Mouse (Mus musculus) intestine, postnatal 0 days (tissue): ENCODE measurements around the gene Hba-a2. TPM values are rescaled to one million over a fixed set of nuclear protein-coding genes. Genes with fewer than 3 reads are reported as not detected.

Experiments used
- ATAC-seq: fragments of 200-750 bp; cut with Nextera tagmentation; 2 replicates; pipeline ENCODE4 v1.8.0; 2017; ENCODE audit warnings: mild to moderate bottlenecking, moderate TSS enrichment, moderate library complexity
- H3K27ac ChIP-seq: fragments of 300-500 bp; sonication (generic); 2 replicates; pipeline ENCODE4 v1.5.1; 2014; ENCODE audit warnings: mild to moderate bottlenecking, low read depth, low read length, moderate library complexity
- H3K27me3 ChIP-seq: fragments of 300-500 bp; sonication (generic); replicated peaks from 2 replicates; pipeline ENCODE4 v1.6.1; 2014; ENCODE audit warnings: low read length, mixed read lengths; ENCODE audit not compliant: control insufficient read depth, insufficient read depth
- H3K36me3 ChIP-seq: fragments of 300-500 bp; sonication (generic); 2 replicates; pipeline ENCODE4 v1.6.1; 2014; ENCODE audit warnings: mild to moderate bottlenecking, moderate library complexity; ENCODE audit not compliant: control insufficient read depth, insufficient read depth
- H3K4me1 ChIP-seq: fragments of 300-500 bp; sonication (generic); replicated peaks from 2 replicates; pipeline ENCODE4 v1.6.1; 2014; ENCODE audit warnings: antibody characterized with exemption, low read length, mixed read lengths; ENCODE audit not compliant: control insufficient read depth, insufficient read depth
- H3K4me2 ChIP-seq: fragments of 300-500 bp; sonication (generic); replicated peaks from 2 replicates; pipeline ENCODE4 v1.6.1; 2014; ENCODE audit warnings: low read depth, mild to moderate bottlenecking, moderate library complexity
- H3K4me3 ChIP-seq: fragments of 300-500 bp; sonication (generic); 2 replicates; pipeline ENCODE4 v1.5.1; 2014; ENCODE audit warnings: low read depth, low read length
- H3K9ac ChIP-seq: fragments of 300-500 bp; sonication (generic); 2 replicates; pipeline ENCODE4 v1.6.1; 2014; ENCODE audit warnings: mild to moderate bottlenecking, low read depth, low read length
- H3K9me3 ChIP-seq: fragments of 300-500 bp; sonication (generic); 2 replicates; pipeline ENCODE4 v1.6.1; 2016; ENCODE audit warnings: mixed run types; ENCODE audit not compliant: control insufficient read depth
- CTCF ChIP-seq: sonication (generic); IDR thresholded peaks from 2 replicates; pipeline ENCODE4 v1.5.1; 2016; ENCODE audit warnings: low read depth, mild to moderate bottlenecking, control low read depth, antibody characterized with exemption, moderate library complexity
- WGBS: fragments of 180-500 bp; shearing (Covaris S2); extraction: QIAGEN DNeasy Blood & Tissue Kit; methylation state at CpG from one replicate; pipeline ENCODE4 v1.1.7; 2014; 5-methylcytosine and 5-hydroxymethylcytosine counted together
- polyA plus RNA-seq: library from polyadenylated mRNA; unstranded; fragments of >200 nt; fragmentation: Nextera tagmentation; extraction: Ambion mirVana; gene quantifications from 2 replicates; pipeline ENCODE4 v1.2.1, GENCODE M21; 2015

Gene Hba-a2
- polyA plus RNA-seq, 1 experiment from 2014 or later = 860 TPM

GRCm38 (mm10) chr11:32331075-32331474, 34.8 kb downstream of the Hba-a2 start:
- Histone ChIP-seq H3K9ac (no peak overlapping the region), H3K27ac (no peak overlapping the region), H3K9me3 (no peaks in the 10 kb centered on the region), H3K36me3 (no peaks in the 10 kb centered on the region), H3K4me2 (no peak overlapping the region), H3K4me3 (no peak overlapping the region), H3K27me3 (no peaks in the 10 kb centered on the region), H3K4me1 (no peaks in the 10 kb centered on the region)
- no peak for TF ChIP-seq CTCF
- no peak for ATAC-seq
- 53% methylated on average over 6 of the region's 6 CpGs for WGBS

- no peak for TF ChIP-seq CTCF
- no peak for ATAC-seq
- no peak overlapping the region for H3K4me2 ChIP-seq
- H3K9ac ChIP-seq = no peak overlapping the region
- no peaks in the 10 kb centered on the region for H3K4me1 ChIP-seq
- H3K27me3 ChIP-seq = no peaks in the 10 kb centered on the region
- no peaks in the 10 kb centered on the region for H3K9me3 ChIP-seq
- H3K36me3 ChIP-seq = no peaks in the 10 kb centered on the region
- no peak overlapping the region for H3K27ac ChIP-seq
- H3K4me3 ChIP-seq = no peak overlapping the region
- 49% methylated on average over 5 of the region's 5 CpGs for WGBS
Measured at GRCm38 (mm10) chr11:32331861-32332260, 35.6 kb downstream of the Hba-a2 start.

- H3K4me2 ChIP-seq = no peak overlapping the region
- H3K36me3 ChIP-seq = no peaks in the 10 kb centered on the region
- H3K9me3 ChIP-seq = 0 out of 2 replicates have a peak, but pooled peaks cover 3% of the 10 kb centered on the region
- H3K9ac ChIP-seq = no peak overlapping the region
- no peaks in the 10 kb centered on the region for H3K4me1 ChIP-seq
- no peak for TF ChIP-seq CTCF
- ATAC-seq = no peak
- no peak overlapping the region for H3K4me3 ChIP-seq
- 76% methylated on average over 2 of the region's 2 CpGs for WGBS
- H3K27ac ChIP-seq = no peak overlapping the region
- H3K27me3 ChIP-seq = no peaks in the 10 kb centered on the region
Measured at GRCm38 (mm10) chr11:32333235-32333634, 36.9 kb downstream of the Hba-a2 start.

GRCm38 (mm10) chr11:32336435-32336907, 40.2 kb downstream of the Hba-a2 start:
- Histone ChIP-seq H3K4me2 (no peak overlapping the region), H3K4me1 (no peaks in the 10 kb centered on the region; the same call in 1 of the 2 replicates), H3K9ac (no peak overlapping the region), H3K27ac (no peak overlapping the region), H3K36me3 (no peaks in the 10 kb centered on the region), H3K27me3 (no peaks in the 10 kb centered on the region), H3K4me3 (no peak overlapping the region), H3K9me3 (0 out of 2 replicates have a peak, but pooled peaks cover 3% of the 10 kb centered on the region)
- no peak for ATAC-seq
- 93% methylated on average over 6 of the region's 6 CpGs for WGBS
- no peak for TF ChIP-seq CTCF

GRCm38 (mm10) chr11:32339131-32339531, 42.8 kb downstream of the Hba-a2 start:
- Histone ChIP-seq H3K27ac (no peak overlapping the region), H3K4me2 (no peak overlapping the region), H3K9ac (no peak overlapping the region), H3K4me1 (no peaks in the 10 kb centered on the region; the same call in 1 of the 2 replicates), H3K9me3 (0 out of 2 replicates have a peak, but pooled peaks cover 3% of the 10 kb centered on the region), H3K27me3 (no peaks in the 10 kb centered on the region), H3K4me3 (no peak overlapping the region), H3K36me3 (no peaks in the 10 kb centered on the region)
- 20% methylated on average over 2 of the region's 2 CpGs for WGBS
- TF ChIP-seq CTCF = no peak
- peak; percentile 67 for ATAC-seq

GRCm38 (mm10) chr11:32340476-32341473, 44.5 kb downstream of the Hba-a2 start:
- Histone ChIP-seq H3K36me3 (no peaks in the 10 kb centered on the region), H3K27ac (no peak overlapping the region), H3K9ac (no peak overlapping the region), H3K4me1 (peaks cover 3% of the 10 kb centered on the region; the same call in 1 of the 2 replicates), H3K4me3 (no peak overlapping the region), H3K9me3 (0 out of 2 replicates have a peak, but pooled peaks cover 3% of the 10 kb centered on the region), H3K27me3 (no peaks in the 10 kb centered on the region), H3K4me2 (no peak overlapping the region)
- 39% methylated on average over 17 of the region's 17 CpGs for WGBS
- ATAC-seq = no peak
- peak; percentile 93 for TF ChIP-seq CTCF
